Mouse (Mus musculus): ENCODE measurements around the gene Cbln4. TPM values are rescaled to one million over a fixed set of nuclear protein-coding genes. Genes with fewer than 3 reads are reported as not detected.

Gene Cbln4
- polyA plus RNA-seq (2021; fragmentation: Nextera tagmentation) = 4.8 and 11.8 TPM in 2 replicates
- long read RNA-seq, experiment 1, transcript Cbln4-201 (3 exons, 2,902 nt) = major isoform, 35 of 37 reads
- long read RNA-seq, experiment 1, partial matches to known transcripts = 1 of 37 reads
- long read RNA-seq, experiment 1, other reads (novel, unspliced or antisense) = 1 of 37 reads
- long read RNA-seq, experiment 2, transcript Cbln4-201 (3 exons, 2,902 nt) = major isoform, 110 of 112 reads
- long read RNA-seq, experiment 2, partial matches to known transcripts = 0 of 112 reads
- long read RNA-seq, experiment 2, other reads (novel, unspliced or antisense) = 2 of 112 reads

GRCm38 (mm10) chr2:172043235-172043610 is at the start of gene Cbln4:
TSS of gene Cbln4 (minus strand) at chr2:172043466.

Other genes with a start within 250 kb of the Cbln4 start
- 0.50 and 0.68 TPM in 2 replicates for gene Mc3r, start 205.0 kb upstream of the Cbln4 start, polyA plus RNA-seq (2021; fragmentation: Nextera tagmentation)

Data from layer of hippocampus, adult 6 months (tissue).